Mouse (Mus musculus) liver, adult 2 months (tissue): ENCODE measurements around the gene Cubn.

Experiments
- CTCF ChIP-seq: fragments of 200-500 bp; IDR thresholded peaks from 2 replicates; pipeline ENCODE4 v1.5.1; 2011; ENCODE audit warnings: low read depth, low read length, control low read depth
- POLR2A ChIP-seq: fragments of 200-500 bp; IDR thresholded peaks from 2 replicates; pipeline ENCODE4 v1.6.1; 2011; ENCODE audit warnings: low read length, control low read depth; ENCODE audit not compliant: insufficient read depth; ENCODE audit errors: extremely low read depth

- TF ChIP-seq CTCF (no peak), POLR2A (no peak)
These were observed 78.0 kb downstream of the Cubn start for GRCm38 (mm10) chr2:13413520-13414178.
